Mouse (Mus musculus) adrenal gland, adult (tissue): Measurements from ENCODE around the gene Mlx.
A peak's percentile ranks its signal among the peaks of the same experiment; 100 is the strongest.
"Not testable (repeated sequence)": the region's sequence is repeated elsewhere in the genome, so short reads cannot be mapped to it uniquely, and the experiment has no call there.

Experiments
- DNase-seq, 2 experiments: peaks; one replicate each; pipeline ENCODE4 v3.0.0; 2022 to 2023; ENCODE audit warnings: low spot score in 1 of 2; ENCODE audit not compliant: inconsistent age in 2 of 2

Gene Mlx

GRCm38 (mm10) chr11:101095314-101096024 is 8.4 kb downstream of the Mlx start, which contains the start of gene Psmc3ip:
Psmc3ip (minus strand) TSS chr11:101095436.
- peak; percentile 96 to 98 for DNase-seq

GRCm38 (mm10) chr11:101098231-101098630 is 11.2 kb downstream of the Mlx start:
- no peak for DNase-seq

GRCm38 (mm10) chr11:101103011-101103410 is 15.9 kb downstream of the Mlx start:
- DNase-seq, result no peak

- DNase-seq, result no peak
These were observed 22.3 kb downstream of the Mlx start for GRCm38 (mm10) chr11:101109351-101109750.

- no peak for DNase-seq
These were observed 23.6 kb downstream of the Mlx start for GRCm38 (mm10) chr11:101110708-101111107.

GRCm38 (mm10) chr11:101111178-101111577 is 24.1 kb downstream of the Mlx start:
- DNase-seq, result no peak

GRCm38 (mm10) chr11:101112186-101112585 is 25.1 kb downstream of the Mlx start:
- no peak for DNase-seq

- no peak for DNase-seq
These were observed 28.5 kb downstream of the Mlx start for GRCm38 (mm10) chr11:101115564-101115963.

- DNase-seq, result peak in 1 of 2 experiments; percentile 50
These were observed 31.0 kb downstream of the Mlx start for GRCm38 (mm10) chr11:101118105-101118504.

- DNase-seq, result no peak
These were observed 32.2 kb downstream of the Mlx start for GRCm38 (mm10) chr11:101119131-101119760.

- DNase-seq, result peak; percentile 99 to 100
These were observed 32.9 kb downstream of the Mlx start, which contains the start of the genes Retreg3 and Tubg1 for GRCm38 (mm10) chr11:101119761-101120544. Retreg3 (minus strand) TSS chr11:101119893. Tubg1 (plus strand) TSS chr11:101119938.

GRCm38 (mm10) chr11:101120545-101121188 is 33.6 kb downstream of the Mlx start:
- DNase-seq, result no peak

- not testable (repeated sequence) for DNase-seq
These were observed 37.4 kb downstream of the Mlx start for GRCm38 (mm10) chr11:101124494-101124893.

GRCm38 (mm10) chr11:101125008-101125407 is 37.9 kb downstream of the Mlx start:
- DNase-seq, result peak in 1 of 2 experiments; percentile 21

GRCm38 (mm10) chr11:101127075-101127474 is 40.0 kb downstream of the Mlx start:
- peak in 1 of 2 experiments; percentile 43 for DNase-seq

- DNase-seq, result peak; percentile 37 to 70
These were observed 42.0 kb downstream of the Mlx start for GRCm38 (mm10) chr11:101128996-101129577.

- DNase-seq, result peak in 1 of 2 experiments; percentile 66
These were observed 43.1 kb downstream of the Mlx start for GRCm38 (mm10) chr11:101130056-101130756.

- peak in 1 of 2 experiments; percentile 50 for DNase-seq
These were observed 44.1 kb downstream of the Mlx start for GRCm38 (mm10) chr11:101131187-101131586.

- peak in 1 of 2 experiments; percentile 57 for DNase-seq
These were observed 44.6 kb downstream of the Mlx start for GRCm38 (mm10) chr11:101131701-101132100.

GRCm38 (mm10) chr11:101133037-101133436 is 46.0 kb downstream of the Mlx start:
- DNase-seq, result peak in 1 of 2 experiments; percentile 61
